Mouse (Mus musculus) CD8-positive naive resting alpha-beta T cell, adult 2 months (primary cell): ENCODE data around the gene Irs2.

Experiments
- DNase-seq, 2 experiments: peaks; one replicate each; pipeline ENCODE4 v3.0.0; 2022; ENCODE audit warnings: low read depth in 2 of 2, low spot score in 2 of 2

The Irs2 gene

GRCm38 (mm10) chr8:10989946-10990345 lies 18.3 kb downstream of the Irs2 start:
- no peak for DNase-seq

GRCm38 (mm10) chr8:10986638-10987037 lies 21.6 kb downstream of the Irs2 start:
- no peak for DNase-seq

- DNase-seq = no peak
These were observed 23.2 kb downstream of the Irs2 start for GRCm38 (mm10) chr8:10985064-10985463.

GRCm38 (mm10) chr8:10980876-10981275 lies 27.4 kb downstream of the Irs2 start:
- DNase-seq = no peak

GRCm38 (mm10) chr8:10979916-10980315 lies 28.3 kb downstream of the Irs2 start:
- peak in 1 of 2 experiments; percentile 14 for DNase-seq

GRCm38 (mm10) chr8:10979196-10979794 lies 29.0 kb downstream of the Irs2 start:
- DNase-seq = no peak

GRCm38 (mm10) chr8:10978377-10978776 lies 29.9 kb downstream of the Irs2 start:
- no peak for DNase-seq

- DNase-seq = no peak
These were observed 30.4 kb downstream of the Irs2 start for GRCm38 (mm10) chr8:10977742-10978376.

- no peak for DNase-seq
These were observed 33.6 kb downstream of the Irs2 start for GRCm38 (mm10) chr8:10974659-10975058.

GRCm38 (mm10) chr8:10974126-10974525 lies 34.1 kb downstream of the Irs2 start:
- DNase-seq = no peak

- DNase-seq = no peak
These were observed 35.3 kb downstream of the Irs2 start for GRCm38 (mm10) chr8:10972851-10973452.

- no peak for DNase-seq
These were observed 36.3 kb downstream of the Irs2 start for GRCm38 (mm10) chr8:10971984-10972383.

- DNase-seq = no peak
These were observed 36.7 kb downstream of the Irs2 start for GRCm38 (mm10) chr8:10971509-10971908.

GRCm38 (mm10) chr8:10970496-10971456 lies 37.5 kb downstream of the Irs2 start:
- DNase-seq = no peak

GRCm38 (mm10) chr8:10968687-10969086 lies 39.6 kb downstream of the Irs2 start:
- DNase-seq = no peak

- no peak for DNase-seq
These were observed 42.7 kb downstream of the Irs2 start for GRCm38 (mm10) chr8:10965401-10966117.

GRCm38 (mm10) chr8:10964511-10965099 lies 43.7 kb downstream of the Irs2 start:
- no peak for DNase-seq

- no peak for DNase-seq
These were observed 46.3 kb downstream of the Irs2 start for GRCm38 (mm10) chr8:10961989-10962388.

GRCm38 (mm10) chr8:10960277-10960819 lies 47.9 kb downstream of the Irs2 start:
- no peak for DNase-seq

GRCm38 (mm10) chr8:10957292-10957955 lies 50.8 kb downstream of the Irs2 start:
- no peak for DNase-seq
